Mouse (Mus musculus) CH12.LX (cell line): Measurements from ENCODE around the gene Pcx.

Experiments
- CTCF ChIP-seq, 2 experiments: IDR thresholded peaks in 1 of 2; conservative IDR thresholded peaks in 1 of 2; 2 replicates each; pipeline ENCODE4 v1.5.1; 2011 to 2012; ENCODE audit warnings: low read depth in 2 of 2, low read length in 2 of 2, improper control_type of control experiment in 1 of 2, inconsistent platforms in 1 of 2, mild to moderate bottlenecking in 1 of 2, moderate library complexity in 1 of 2
- MYC ChIP-seq: IDR thresholded peaks from 2 replicates; pipeline ENCODE4 v1.6.1; 2011; ENCODE audit warnings: low read depth, mild to moderate bottlenecking, improper control_type of control experiment, low read length
- POLR2A ChIP-seq: IDR thresholded peaks from 2 replicates; pipeline ENCODE4 v1.6.1; 2011; ENCODE audit warnings: low read depth, mild to moderate bottlenecking, improper control_type of control experiment, low read length
- ZC3H11A ChIP-seq: IDR thresholded peaks from 2 replicates; pipeline ENCODE4 v1.6.1; 2012; ENCODE audit warnings: low read depth, mild to moderate bottlenecking, inconsistent platforms, low read length, improper control_type of control experiment

- TF ChIP-seq CTCF (conservative IDR thresholded peaks at IDR 0.05 in 1 of 2, IDR thresholded peaks at IDR 0.05 in 1 of 2; ENCODE audit: low read depth in 2 of 2, low read length in 2 of 2) = no peak
- TF ChIP-seq POLR2A = no peak
- no peak for TF ChIP-seq MYC
- TF ChIP-seq ZC3H11A = no peak
Measured at GRCm38 (mm10) chr19:4559011-4559410, 48.7 kb downstream of the Pcx start.
